Mouse (Mus musculus): ENCODE data around the gene Efcab5. TPM values are rescaled to one million over a fixed set of nuclear protein-coding genes. Genes with fewer than 3 reads are reported as not detected.

Efcab5 gene
- polyA plus RNA-seq, 1 experiment from 2014 or later, result 0.07 TPM

- no peak overlapping the region for H3K27ac ChIP-seq
- no peak overlapping the region for H3K4me3 ChIP-seq (ENCODE audit: inconsistent target)
- 76% methylated on average over 5 of the region's 5 CpGs for WGBS (ENCODE audit: missing documents)
- H3K79me2 ChIP-seq (ENCODE audit: inconsistent target), result peaks cover 78% of the 10 kb centered on the region
- no peaks in the 10 kb centered on the region for H3K36me3 ChIP-seq (ENCODE audit: inconsistent target)
Observed at GRCm38 (mm10) chr11:77061951-77062350, 126.8 kb downstream of the Efcab5 start.

DNA sequence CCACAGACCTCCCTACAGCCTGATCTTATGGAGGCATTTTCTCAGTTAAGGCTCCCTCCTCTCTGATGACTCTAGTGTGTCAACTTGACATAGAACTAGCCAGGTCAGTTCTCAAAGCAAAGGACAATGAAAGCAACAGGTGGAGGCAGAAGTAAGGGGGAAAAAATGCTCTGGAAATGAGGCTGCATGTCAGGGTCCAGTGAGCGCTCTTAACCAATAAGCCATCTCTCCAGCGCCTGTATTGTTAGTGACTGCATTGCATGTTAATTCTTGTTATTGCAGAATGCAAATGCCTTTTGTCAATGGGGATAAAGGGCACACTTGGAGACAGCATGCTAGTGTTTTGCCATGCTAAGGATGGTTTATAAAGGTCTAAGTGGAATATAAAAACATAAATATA, 146.0 kb downstream of the Efcab5 start:
- Histone ChIP-seq H3K27ac (no peak overlapping the region), H3K36me3 (ENCODE audit: inconsistent target) (peaks cover 29% of the 10 kb centered on the region), H3K4me3 (ENCODE audit: inconsistent target) (no peak overlapping the region), H3K79me2 (ENCODE audit: inconsistent target) (no peaks in the 10 kb centered on the region)
- WGBS (ENCODE audit: missing documents), result 100% methylated on average over 2 of the region's 2 CpGs

GRCm38 (mm10) chr11:77041891-77042290, 146.9 kb downstream of the Efcab5 start:
- Histone ChIP-seq H3K4me3 (ENCODE audit: inconsistent target) (no peak overlapping the region), H3K36me3 (ENCODE audit: inconsistent target) (peaks cover 20% of the 10 kb centered on the region), H3K27ac (no peak overlapping the region), H3K79me2 (ENCODE audit: inconsistent target) (no peaks in the 10 kb centered on the region)
- 93% methylated on average over 4 of the region's 4 CpGs for WGBS (ENCODE audit: missing documents)

Other genes starting within 250 kb of the Efcab5 start
- 0.09 to 0.23 TPM in 2 of 3 replicates, not detected in the other for gene Slc6a4, start 190.4 kb downstream of the Efcab5 start, polyA plus RNA-seq (2018)
- gene Nsrp1, start 110.5 kb downstream of the Efcab5 start, polyA plus RNA-seq (2018), result 18.8 to 51.2 TPM (median 21.1 TPM) in 3 replicates
- 4.0 to 18.6 TPM (median 5.1 TPM) in 3 replicates for gene Ssh2, start 27.3 kb upstream of the Efcab5 start, polyA plus RNA-seq (2018)

Data from macrophage (primary cell).